Mouse (Mus musculus): ENCODE data around the gene Amh.

Gene Amh

GRCm38 (mm10) chr10:80806341-80807056 is 1.5 kb downstream of the Amh start:
- intact Hi-C loops (cut with DNase I): loop anchor here (5.0 kb wide), 1 partner anchor 59 kb away; no protein-coding TSS in a partner anchor

GRCm38 (mm10) chr10:80807057-80807627 is 2.1 kb downstream of the Amh start:
- intact Hi-C loops (cut with DNase I): loop anchor here (5.0 kb wide), 1 partner anchor 60 kb away; no protein-coding TSS in a partner anchor

- intact Hi-C loops (cut with DNase I): loop anchor here (5.0 kb wide), 1 partner anchor 61 kb away; no protein-coding TSS in a partner anchor
Observed at GRCm38 (mm10) chr10:80808099-80808984, 3.3 kb downstream of the Amh start.

- intact Hi-C loops (cut with DNase I): loop anchor here (5.0 kb wide), 1 partner anchor 62 kb away; no protein-coding TSS in a partner anchor
Observed at GRCm38 (mm10) chr10:80808985-80809632, 4.1 kb downstream of the Amh start.

GRCm38 (mm10) chr10:80810084-80810483 is 5.0 kb downstream of the Amh start:
- intact Hi-C loops (cut with DNase I): loop anchor here (10.0 kb wide), 1 partner anchor 185 kb away; no protein-coding TSS in a partner anchor

- intact Hi-C loops (cut with DNase I): loop anchor here (10.0 kb wide), 1 partner anchor 182 kb away; no protein-coding TSS in a partner anchor
Observed at GRCm38 (mm10) chr10:80812391-80813041, 7.5 kb downstream of the Amh start.

GRCm38 (mm10) chr10:80813366-80813765 is 8.3 kb downstream of the Amh start, which contains the start of gene Jsrp1:
Gene Jsrp1, minus strand, starts transcription at chr10:80813498.
- intact Hi-C loops (cut with DNase I): loop anchor here (10.0 kb wide), 1 partner anchor 181 kb away; no protein-coding TSS in a partner anchor

- intact Hi-C loops (cut with DNase I): loop anchor here (10.0 kb wide), 1 partner anchor 180 kb away; no protein-coding TSS in a partner anchor
Observed at GRCm38 (mm10) chr10:80814800-80815199, 9.8 kb downstream of the Amh start.

- intact Hi-C loops (cut with DNase I): loop anchor here (10.0 kb wide), 1 partner anchor 178 kb away; no protein-coding TSS in a partner anchor
Observed at GRCm38 (mm10) chr10:80816303-80816702, 11.3 kb downstream of the Amh start.

- intact Hi-C loops (cut with DNase I): loop anchor here (10.0 kb wide), 1 partner anchor 178 kb away; no protein-coding TSS in a partner anchor
Observed at GRCm38 (mm10) chr10:80817164-80817563, 12.1 kb downstream of the Amh start.

- intact Hi-C loops (cut with DNase I): loop anchor here (10.0 kb wide), 1 partner anchor 177 kb away; no protein-coding TSS in a partner anchor
Observed at GRCm38 (mm10) chr10:80817955-80818354, 12.9 kb downstream of the Amh start.

GRCm38 (mm10) chr10:80818599-80819281 is 13.7 kb downstream of the Amh start:
- intact Hi-C loops (cut with DNase I): loop anchor here (10.0 kb wide), 1 partner anchor 176 kb away; no protein-coding TSS in a partner anchor

- intact Hi-C loops (cut with DNase I): loop anchor here (10.0 kb wide), 1 partner anchor 175 kb away; no protein-coding TSS in a partner anchor
Observed at GRCm38 (mm10) chr10:80819406-80819805, 14.4 kb downstream of the Amh start.

- intact Hi-C loops (cut with DNase I): loop anchor here (2.0 kb wide), 1 partner anchor 59 kb away; no protein-coding TSS in a partner anchor
Observed at GRCm38 (mm10) chr10:80821991-80822390, 16.9 kb downstream of the Amh start.

- intact Hi-C loops (cut with DNase I): loop anchor here (2.0 kb wide), 1 partner anchor 58 kb away; no protein-coding TSS in a partner anchor
Observed at GRCm38 (mm10) chr10:80822528-80822927, 17.5 kb downstream of the Amh start.

GRCm38 (mm10) chr10:80823316-80823715 is 18.3 kb downstream of the Amh start:
- intact Hi-C loops (cut with DNase I): loop anchor here (2.0 kb wide), 1 partner anchor 57 kb away; no protein-coding TSS in a partner anchor

- intact Hi-C loops (cut with DNase I): loop anchor here (2.0 kb wide), 1 partner anchor 57 kb away; no protein-coding TSS in a partner anchor
Observed at GRCm38 (mm10) chr10:80823847-80824643, 19.0 kb downstream of the Amh start.

GRCm38 (mm10) chr10:80824827-80825226 is 19.8 kb downstream of the Amh start:
- intact Hi-C loops (cut with DNase I): no loop called here
